Mouse (Mus musculus): ENCODE results near the gene Cic. TPM values are rescaled to one million over a fixed set of nuclear protein-coding genes. Genes with fewer than 3 reads are reported as not detected.

The Cic gene
- polyA plus RNA-seq, 1 experiment from 2014 or later = 34.9 TPM

GRCm38 (mm10) chr7:25341000-25341784 is 73.7 kb downstream of the Cic start:
- H3K4me1 ChIP-seq (replicated peaks) = no peaks in the 10 kb centered on the region
- H3K4me2 ChIP-seq = no peak overlapping the region
- no peak overlapping the region for H3K9ac ChIP-seq (replicated peaks)
- no peaks in the 10 kb centered on the region for H3K27me3 ChIP-seq
- peaks cover 93% of the 10 kb centered on the region for H3K36me3 ChIP-seq
- H3K9me3 ChIP-seq = 0 out of 2 replicates have a peak, but pooled peaks cover 4% of the 10 kb centered on the region
- H3K27ac ChIP-seq = no peak overlapping the region
- 82% methylated on average over 20 of the region's 20 CpGs for whole genome bisulfite sequencing
- ATAC-seq (ENCODE audit: insufficient number of reproducible peaks, insufficient read depth, low FRiP score, low TSS enrichment, low read depth) = no peak
- H3K4me3 ChIP-seq (replicated peaks) = no peak overlapping the region

Small RNA genes within 50 kb of the gene (microRNA-seq; reads per million reads assigned to microRNA genes)
- gene Mir7048 = not detected

Other genes starting within 250 kb of the Cic start
- 12.4 and 15.0 TPM in 2 replicates for gene Grik5, start 195.4 kb upstream of the Cic start, polyA plus RNA-seq (2016; fragmentation: Nextera tagmentation; extraction: Ambion mirVana)
- gene Zfp574, start 195.1 kb upstream of the Cic start, polyA plus RNA-seq (2016; fragmentation: Nextera tagmentation; extraction: Ambion mirVana) = 39.5 and 40.9 TPM in 2 replicates
- gene Pou2f2, start 88.0 kb upstream of the Cic start, polyA plus RNA-seq (2016; fragmentation: Nextera tagmentation; extraction: Ambion mirVana) = 2.7 and 2.9 TPM in 2 replicates
- gene Dedd2, start 47.1 kb upstream of the Cic start, polyA plus RNA-seq (2016; fragmentation: Nextera tagmentation; extraction: Ambion mirVana) = 12.2 and 13.6 TPM in 2 replicates
- 3.1 and 3.4 TPM in 2 replicates for gene Zfp526, start 46.3 kb upstream of the Cic start, polyA plus RNA-seq (2016; fragmentation: Nextera tagmentation; extraction: Ambion mirVana)
- gene Gsk3a, start 29.9 kb upstream of the Cic start, polyA plus RNA-seq (2016; fragmentation: Nextera tagmentation; extraction: Ambion mirVana) = 16.9 and 19.4 TPM in 2 replicates
- gene Erf, start 16.9 kb upstream of the Cic start, polyA plus RNA-seq (2016; fragmentation: Nextera tagmentation; extraction: Ambion mirVana) = 22.3 and 24.3 TPM in 2 replicates
- gene Pafah1b3, start 30.3 kb downstream of the Cic start, polyA plus RNA-seq (2016; fragmentation: Nextera tagmentation; extraction: Ambion mirVana) = 288 and 295 TPM in 2 replicates
- gene Prr19, start 33.7 kb downstream of the Cic start, polyA plus RNA-seq (2016; fragmentation: Nextera tagmentation; extraction: Ambion mirVana) = 0.66 and 0.86 TPM in 2 replicates
- gene Tmem145, start 38.4 kb downstream of the Cic start, polyA plus RNA-seq (2016; fragmentation: Nextera tagmentation; extraction: Ambion mirVana) = 1.1 and 1.3 TPM in 2 replicates
- gene Megf8, start 49.5 kb downstream of the Cic start, polyA plus RNA-seq (2016; fragmentation: Nextera tagmentation; extraction: Ambion mirVana) = 21.6 and 21.7 TPM in 2 replicates
- not detected in 2 replicates for gene Cnfn, start 102.0 kb downstream of the Cic start, polyA plus RNA-seq (2016; fragmentation: Nextera tagmentation; extraction: Ambion mirVana)
- 11.9 and 12.1 TPM in 2 replicates for gene Lipe, start 131.0 kb downstream of the Cic start, polyA plus RNA-seq (2016; fragmentation: Nextera tagmentation; extraction: Ambion mirVana)
- 0.29 and 0.58 TPM in 2 replicates for gene Cxcl17, start 145.2 kb downstream of the Cic start, polyA plus RNA-seq (2016; fragmentation: Nextera tagmentation; extraction: Ambion mirVana)
- gene Ceacam1, start 209.9 kb downstream of the Cic start, polyA plus RNA-seq (2016; fragmentation: Nextera tagmentation; extraction: Ambion mirVana) = 0.79 TPM in 2 replicates